Mouse (Mus musculus) left cerebral cortex, adult 18-20 months (tissue): ENCODE measurements around the gene 4930442H23Rik. TPM values are rescaled to one million over a fixed set of nuclear protein-coding genes. Genes with fewer than 3 reads are reported as not detected.
A peak's percentile ranks its signal among the peaks of the same experiment; 100 is the strongest.

ENCODE experiments used
- DNase-seq, 2 experiments: peaks; one replicate each; pipeline ENCODE4 v3.0.0; 2021 to 2022; ENCODE audit warnings: low spot score in 2 of 2, mixed read lengths in 1 of 2
- total RNA-seq, 2 experiments: library from RNA; stranded (reverse); gene quantifications; 2 replicates each; pipeline ENCODE4 v1.2.3; 2021

The 4930442H23Rik gene
- total RNA-seq, 2 experiments from 2014 or later = not detected

GRCm38 (mm10) chr10:81146296-81146695 lies 37.4 kb downstream of the 4930442H23Rik start:
- DNase-seq = no peak

GRCm38 (mm10) chr10:81145778-81146177 lies 37.9 kb downstream of the 4930442H23Rik start:
- DNase-seq = no peak

GRCm38 (mm10) chr10:81145307-81145706 lies 38.3 kb downstream of the 4930442H23Rik start:
- DNase-seq = no peak

- no peak for DNase-seq
These were observed 39.0 kb downstream of the 4930442H23Rik start for GRCm38 (mm10) chr10:81144667-81145066.

GRCm38 (mm10) chr10:81143845-81144437 lies 39.7 kb downstream of the 4930442H23Rik start:
- DNase-seq = no peak

- DNase-seq = no peak
These were observed 40.5 kb downstream of the 4930442H23Rik start for GRCm38 (mm10) chr10:81143157-81143633.

GRCm38 (mm10) chr10:81142551-81142981 lies 41.1 kb downstream of the 4930442H23Rik start:
- no peak for DNase-seq

GRCm38 (mm10) chr10:81141455-81142210 lies 42.0 kb downstream of the 4930442H23Rik start:
- DNase-seq = no peak

GRCm38 (mm10) chr10:81140717-81141454 lies 42.8 kb downstream of the 4930442H23Rik start:
- no peak for DNase-seq

- no peak for DNase-seq
These were observed 43.6 kb downstream of the 4930442H23Rik start for GRCm38 (mm10) chr10:81140005-81140404.

- no peak for DNase-seq
These were observed 44.2 kb downstream of the 4930442H23Rik start for GRCm38 (mm10) chr10:81139529-81139846.

GRCm38 (mm10) chr10:81138821-81139528 lies 44.7 kb downstream of the 4930442H23Rik start:
- DNase-seq = no peak

- DNase-seq = no peak
These were observed 45.4 kb downstream of the 4930442H23Rik start for GRCm38 (mm10) chr10:81138131-81138782.

GRCm38 (mm10) chr10:81137252-81138130 lies 46.2 kb downstream of the 4930442H23Rik start:
- peak; percentile 100 for DNase-seq

GRCm38 (mm10) chr10:81136706-81137231 lies 46.9 kb downstream of the 4930442H23Rik start:
- peak; percentile 67 to 74 for DNase-seq

- DNase-seq = peak; percentile 60 to 76
These were observed 47.6 kb downstream of the 4930442H23Rik start for GRCm38 (mm10) chr10:81135831-81136705.

GRCm38 (mm10) chr10:81134966-81135681 lies 48.5 kb downstream of the 4930442H23Rik start, which contains the start of gene Zbtb7a:
Zbtb7a (plus strand) TSS chr10:81135220.
- DNase-seq = peak; percentile 53 to 60

- DNase-seq = no peak
These were observed 49.5 kb downstream of the 4930442H23Rik start for GRCm38 (mm10) chr10:81134181-81134587.
